Mouse (Mus musculus) testis, postnatal 10 days (tissue): Measurements from ENCODE around the gene 1700086D15Rik.

Experiments
- DNase-seq: peaks from one replicate; pipeline ENCODE4 v3.0.0; 2021; ENCODE audit warnings: low spot score

The 1700086D15Rik gene

GRCm38 (mm10) chr11:65135251-65135739 is 24.4 kb downstream of the 1700086D15Rik start:
- no peak for DNase-seq

GRCm38 (mm10) chr11:65133661-65134060 is 26.0 kb downstream of the 1700086D15Rik start:
- DNase-seq: no peak

GRCm38 (mm10) chr11:65129110-65129509 is 30.6 kb downstream of the 1700086D15Rik start:
- no peak for DNase-seq

- DNase-seq: no peak
Measured at GRCm38 (mm10) chr11:65128666-65129065, 31.0 kb downstream of the 1700086D15Rik start.

- no peak for DNase-seq
Measured at GRCm38 (mm10) chr11:65126566-65126965, 33.1 kb downstream of the 1700086D15Rik start.

- DNase-seq: no peak
Measured at GRCm38 (mm10) chr11:65124913-65125418, 34.7 kb downstream of the 1700086D15Rik start.

GRCm38 (mm10) chr11:65120276-65120675 is 39.4 kb downstream of the 1700086D15Rik start:
- no peak for DNase-seq

GRCm38 (mm10) chr11:65115811-65116210 is 43.9 kb downstream of the 1700086D15Rik start:
- no peak for DNase-seq

- no peak for DNase-seq
Measured at GRCm38 (mm10) chr11:65112086-65112485, 47.6 kb downstream of the 1700086D15Rik start.

- no peak for DNase-seq
Measured at GRCm38 (mm10) chr11:65111651-65112050, 48.0 kb downstream of the 1700086D15Rik start.

GRCm38 (mm10) chr11:65110058-65110457 is 49.6 kb downstream of the 1700086D15Rik start:
- no peak for DNase-seq

GRCm38 (mm10) chr11:65107734-65108171 is 51.9 kb downstream of the 1700086D15Rik start:
- no peak for DNase-seq

- DNase-seq: no peak
Measured at GRCm38 (mm10) chr11:65107151-65107550, 52.5 kb downstream of the 1700086D15Rik start.

- DNase-seq: no peak
Measured at GRCm38 (mm10) chr11:65104076-65104475, 55.6 kb downstream of the 1700086D15Rik start.
